Mouse (Mus musculus) stomach, postnatal 0 days (tissue): ENCODE results near the gene Cutal. TPM values are rescaled to one million over a fixed set of nuclear protein-coding genes. Genes with fewer than 3 reads are reported as not detected.
A peak's percentile ranks its signal among the peaks of the same experiment; 100 is the strongest.

Source experiments
- ATAC-seq: fragments of 200-750 bp; cut with Nextera tagmentation; 2 replicates; pipeline ENCODE4 v1.8.0; 2017; ENCODE audit not compliant: low FRiP score, low TSS enrichment
- DNase-seq: peaks from one replicate; pipeline ENCODE4 v3.0.0-alpha.2; 2016; ENCODE audit warnings: low spot score
- H3K27ac ChIP-seq: fragments of 300-500 bp; sonication (generic); replicated peaks from 2 replicates; pipeline ENCODE4 v1.5.1; 2014; ENCODE audit warnings: mild to moderate bottlenecking, control low read depth
- H3K27me3 ChIP-seq: fragments of 300-500 bp; sonication (generic); 2 replicates; pipeline ENCODE4 v1.6.1; 2014; ENCODE audit warnings: low read length; ENCODE audit not compliant: control insufficient read depth, insufficient read depth
- H3K36me3 ChIP-seq: fragments of 300-500 bp; sonication (generic); 2 replicates; pipeline ENCODE4 v1.6.1; 2014; ENCODE audit warnings: low read length, mixed read lengths; ENCODE audit not compliant: control insufficient read depth, insufficient read depth
- H3K4me1 ChIP-seq: fragments of 300-500 bp; sonication (generic); replicated peaks from 2 replicates; pipeline ENCODE4 v1.6.1; 2014; ENCODE audit warnings: antibody characterized with exemption; ENCODE audit not compliant: control insufficient read depth, insufficient read depth
- H3K4me2 ChIP-seq: fragments of 300-500 bp; sonication (generic); replicated peaks from 2 replicates; pipeline ENCODE4 v1.6.1; 2014; ENCODE audit warnings: low read depth, mild to moderate bottlenecking, control low read depth, moderate library complexity
- H3K4me3 ChIP-seq: fragments of 300-500 bp; sonication (generic); 2 replicates; pipeline ENCODE4 v1.5.1; 2014; ENCODE audit warnings: low read depth, low read length, control low read depth
- H3K9ac ChIP-seq: fragments of 300-500 bp; sonication (generic); 2 replicates; pipeline ENCODE4 v1.6.1; 2014; ENCODE audit warnings: mild to moderate bottlenecking, low read length, control low read depth, mixed read lengths
- H3K9me3 ChIP-seq: fragments of 300-500 bp; sonication (generic); 2 replicates; pipeline ENCODE4 v1.6.1; 2016; ENCODE audit warnings: low read length; ENCODE audit not compliant: control insufficient read depth
- CTCF ChIP-seq: IDR thresholded peaks from 2 replicates; pipeline ENCODE4 v1.5.1; 2016; ENCODE audit warnings: antibody characterized with exemption, low read depth, mild to moderate bottlenecking, moderate library complexity
- EP300 ChIP-seq: optimal IDR thresholded peaks from 2 replicates; pipeline ENCODE3; 2016; ENCODE audit warnings: antibody characterized with exemption
- WGBS: fragments of 180-500 bp; shearing (Covaris S2); extraction: QIAGEN DNeasy Blood & Tissue Kit; methylation state at CpG from one replicate; pipeline ENCODE4 v1.1.7; 2014; 5-methylcytosine and 5-hydroxymethylcytosine counted together
- polyA plus RNA-seq: library from polyadenylated mRNA; unstranded; fragments of >200 nt; fragmentation: Nextera tagmentation; extraction: Ambion mirVana; gene quantifications from 2 replicates; pipeline ENCODE4 v1.2.1, GENCODE M21; 2015

The Cutal gene
- polyA plus RNA-seq, 1 experiment from 2014 or later = 0.55 TPM

DNA sequence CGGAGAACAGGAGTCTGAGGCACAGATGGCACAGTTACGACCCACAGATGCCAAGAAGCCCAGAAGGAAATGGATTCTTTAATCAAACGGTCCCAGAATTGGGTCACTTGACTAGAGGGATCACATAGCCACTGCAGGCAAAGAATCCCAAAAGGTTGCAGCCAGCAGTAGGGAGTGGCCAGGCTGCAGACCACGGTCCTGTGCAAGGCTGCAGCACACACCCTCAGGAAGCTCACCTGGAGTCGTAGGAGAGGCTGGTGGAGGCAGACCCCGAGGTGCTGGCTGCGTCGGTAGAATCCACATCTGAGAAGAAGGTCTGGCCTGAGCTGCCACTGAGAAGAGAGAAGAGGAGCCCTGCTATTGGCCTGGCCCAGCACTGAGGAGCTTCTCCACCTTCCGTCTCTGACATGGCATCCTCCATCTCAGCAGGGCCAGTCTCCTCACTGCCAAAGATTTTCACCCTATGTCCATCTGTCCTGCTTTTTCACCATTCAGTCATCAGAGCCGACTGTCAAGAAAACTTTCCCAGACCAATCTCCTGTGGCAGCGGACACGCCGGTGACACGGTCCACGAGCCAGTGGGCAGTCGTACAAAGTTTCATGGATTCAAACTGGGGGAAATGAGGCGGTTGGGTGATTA, 22.7 kb downstream of the Cutal start:
- Histone ChIP-seq H3K27me3 (no peaks in the 10 kb centered on the region), H3K9ac (no peak overlapping the region), H3K27ac (no peak overlapping the region), H3K4me3 (no peak overlapping the region), H3K9me3 (no peaks in the 10 kb centered on the region), H3K4me1 (no peaks in the 10 kb centered on the region), H3K36me3 (peaks cover 6% of the 10 kb centered on the region; the same call in 1 of the 2 replicates), H3K4me2 (no peak overlapping the region)
- WGBS = 78% methylated on average over 17 of the region's 17 CpGs
- ATAC-seq (no peak), DNase-seq (no peak)
- TF ChIP-seq EP300 = no peak
- no peak for TF ChIP-seq CTCF

DNA sequence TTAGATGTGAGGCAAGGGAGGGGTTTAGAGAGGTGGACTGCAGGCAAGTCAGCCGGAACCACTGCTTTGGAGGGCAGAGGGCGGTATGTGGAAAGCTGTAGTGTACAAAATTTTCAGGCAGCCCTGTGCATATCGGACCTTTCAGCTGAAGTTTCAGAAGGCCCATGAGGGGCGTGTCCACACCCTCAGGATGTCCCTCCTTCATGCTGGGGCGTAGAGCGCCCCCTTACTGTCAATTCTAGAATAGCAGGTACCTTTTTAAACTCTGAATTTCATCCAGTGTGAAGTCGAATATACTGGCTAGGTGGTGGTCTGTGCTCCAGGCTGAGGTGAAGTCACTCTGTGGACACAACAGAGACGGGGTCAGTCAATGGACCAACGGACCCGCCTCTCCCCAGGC, 23.6 kb downstream of the Cutal start:
- H3K9ac ChIP-seq = no peak overlapping the region
- H3K27ac ChIP-seq = no peak overlapping the region
- H3K4me3 ChIP-seq = no peak overlapping the region
- ATAC-seq (0 out of 2 replicates have a peak, but pooled peaks have one; percentile 10), DNase-seq (peak; percentile 45)
- no peak overlapping the region for H3K4me2 ChIP-seq
- H3K9me3 ChIP-seq = no peaks in the 10 kb centered on the region
- H3K27me3 ChIP-seq = no peaks in the 10 kb centered on the region
- peaks cover 6% of the 10 kb centered on the region; the same call in 1 of the 2 replicates for H3K36me3 ChIP-seq
- no peaks in the 10 kb centered on the region; the same call in 1 of the 2 replicates for H3K4me1 ChIP-seq
- TF ChIP-seq CTCF (peak; percentile 79), EP300 (no peak)
- 23% methylated on average over 10 of the region's 10 CpGs for WGBS

DNA sequence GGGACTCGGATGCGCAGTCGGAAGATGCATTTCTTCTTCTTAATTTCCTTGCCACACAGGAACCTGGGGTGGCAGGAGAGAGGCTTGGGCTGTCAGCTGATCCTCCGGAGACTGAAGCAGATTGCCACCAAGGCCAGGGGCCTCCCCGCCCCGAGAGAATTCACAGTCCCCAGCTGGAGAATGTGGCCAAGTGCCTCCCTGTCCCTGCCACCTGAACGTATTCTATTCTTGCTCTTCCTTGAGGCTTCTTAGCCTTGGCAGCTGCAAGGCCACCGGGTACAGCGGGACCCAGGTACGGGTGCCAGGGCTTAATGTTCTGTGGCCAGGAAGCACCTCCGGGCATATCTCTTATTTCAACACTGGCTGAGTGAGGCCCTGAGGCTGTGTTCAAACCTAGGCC, 25.5 kb downstream of the Cutal start:
- no peaks in the 10 kb centered on the region; the same call in none of the 2 replicates for H3K4me1 ChIP-seq
- no peak overlapping the region for H3K9ac ChIP-seq
- DNase-seq = no peak
- no peaks in the 10 kb centered on the region for H3K9me3 ChIP-seq
- no peak for TF ChIP-seq CTCF
- no peak for TF ChIP-seq EP300
- ATAC-seq = no peak
- WGBS = 85% methylated on average over 11 of the region's 11 CpGs
- no peak overlapping the region for H3K27ac ChIP-seq
- H3K4me2 ChIP-seq = no peak overlapping the region
- H3K36me3 ChIP-seq = peaks cover 6% of the 10 kb centered on the region; the same call in 1 of the 2 replicates
- H3K4me3 ChIP-seq = no peak overlapping the region
- H3K27me3 ChIP-seq = no peaks in the 10 kb centered on the region

DNA sequence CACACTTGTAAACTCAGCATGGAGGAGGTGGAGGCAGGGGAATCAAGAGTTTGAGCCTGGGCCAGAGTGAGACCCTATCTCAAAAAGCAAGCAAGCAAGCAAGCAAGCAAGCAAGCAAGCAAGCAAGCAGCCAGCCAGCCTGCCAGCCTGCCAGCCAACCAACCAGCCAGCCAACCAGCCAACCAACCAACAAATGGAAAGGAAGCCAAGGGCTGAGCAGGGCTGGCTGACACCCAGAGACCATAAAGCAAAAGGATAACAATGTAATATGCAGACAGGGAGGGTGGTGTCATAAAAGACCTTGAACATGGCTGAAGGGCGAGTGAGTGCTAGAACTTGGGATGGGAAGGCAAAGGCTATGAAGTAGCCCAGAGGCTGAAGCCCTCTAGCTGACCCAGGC, 26.2 kb downstream of the Cutal start:
- H3K4me3 ChIP-seq = no peak overlapping the region
- H3K9me3 ChIP-seq = no peaks in the 10 kb centered on the region
- no peak overlapping the region for H3K27ac ChIP-seq
- no peaks in the 10 kb centered on the region for H3K27me3 ChIP-seq
- ATAC-seq = no peak
- H3K9ac ChIP-seq = no peak overlapping the region
- H3K4me1 ChIP-seq = no peaks in the 10 kb centered on the region; the same call in none of the 2 replicates
- no peak for DNase-seq
- WGBS = 100% methylated on average over 1 of the region's 1 CpGs
- TF ChIP-seq EP300 (no peak), CTCF (no peak)
- peaks cover 6% of the 10 kb centered on the region; the same call in 1 of the 2 replicates for H3K36me3 ChIP-seq
- no peak overlapping the region for H3K4me2 ChIP-seq

DNA sequence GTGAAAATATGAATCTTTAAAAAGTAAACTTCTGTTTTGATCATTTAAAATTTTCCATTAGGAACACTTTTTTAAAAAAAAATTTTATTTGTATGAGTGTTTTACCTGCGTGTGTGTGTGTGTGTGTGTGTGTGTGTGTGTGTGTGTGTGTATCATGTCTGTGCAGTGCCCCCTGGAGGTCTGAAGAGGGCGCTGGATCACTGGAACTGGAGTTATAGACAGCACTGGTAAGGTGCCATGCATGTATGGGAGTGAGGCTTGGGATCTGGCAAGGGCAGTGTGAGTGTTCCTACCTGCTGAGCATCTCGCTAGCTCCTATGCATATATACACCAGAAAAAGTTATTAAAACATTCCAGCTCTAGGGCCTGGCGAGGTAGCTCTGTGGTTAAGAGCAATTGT, 27.5 kb downstream of the Cutal start:
- H3K36me3 ChIP-seq = peaks cover 6% of the 10 kb centered on the region; the same call in 1 of the 2 replicates
- H3K9ac ChIP-seq = no peak overlapping the region
- no peak overlapping the region for H3K4me2 ChIP-seq
- peak; percentile 20; the same call in 1 of the 2 replicates for TF ChIP-seq CTCF
- TF ChIP-seq EP300 = no peak
- 78% methylated on average over 4 of the region's 4 CpGs for WGBS
- DNase-seq = no peak
- no peaks in the 10 kb centered on the region for H3K9me3 ChIP-seq
- H3K27ac ChIP-seq = no peak overlapping the region
- H3K4me1 ChIP-seq = no peaks in the 10 kb centered on the region; the same call in none of the 2 replicates
- H3K4me3 ChIP-seq = no peak overlapping the region
- H3K27me3 ChIP-seq = no peaks in the 10 kb centered on the region
- no peak for ATAC-seq

DNA sequence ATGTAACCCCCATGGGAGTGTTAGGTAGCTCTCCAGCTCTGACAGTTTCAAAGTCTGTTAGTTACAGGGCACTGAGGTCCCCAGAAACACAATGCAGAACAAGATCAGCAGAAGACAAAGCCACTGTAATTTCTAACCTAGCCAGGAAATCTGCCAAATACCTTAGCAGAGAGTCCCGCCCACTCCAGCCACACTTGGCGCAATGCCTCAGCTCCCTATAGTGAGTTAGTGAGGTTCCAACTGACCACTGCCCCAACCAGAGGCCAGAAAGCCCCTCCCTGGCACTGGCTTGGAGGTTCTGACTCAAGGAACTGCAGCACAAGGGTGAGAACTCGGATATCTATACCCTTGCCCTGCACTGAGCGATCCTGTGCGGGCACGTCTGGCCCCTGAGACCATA, 28.5 kb downstream of the Cutal start:
- DNase-seq = peak; percentile 62
- no peak for ATAC-seq
- Histone ChIP-seq H3K9me3 (no peaks in the 10 kb centered on the region), H3K36me3 (peaks cover 6% of the 10 kb centered on the region; the same call in 1 of the 2 replicates), H3K4me3 (no peak overlapping the region), H3K4me2 (no peak overlapping the region), H3K27ac (0 out of 2 replicates have a peak overlapping the region, but pooled peaks have one; percentile 30), H3K4me1 (no peaks in the 10 kb centered on the region; the same call in none of the 2 replicates), H3K27me3 (no peaks in the 10 kb centered on the region), H3K9ac (no peak overlapping the region)
- TF ChIP-seq EP300 (no peak), CTCF (no peak)
- 57% methylated on average over 6 of the region's 6 CpGs for whole genome bisulfite sequencing
